Mouse (Mus musculus) CH12.LX (cell line): ENCODE data around the gene Gm28891. TPM values are rescaled to one million over a fixed set of nuclear protein-coding genes. Genes with fewer than 3 reads are reported as not detected.
"Not testable (repeated sequence)": the region's sequence is repeated elsewhere in the genome, so short reads cannot be mapped to it uniquely, and the experiment has no call there.

Source experiments
- DNase-seq: peaks from one replicate; pipeline ENCODE4 v3.0.0-alpha.2; 2013; ENCODE audit errors: extremely low read depth
- H3K27ac ChIP-seq: 2 replicates; pipeline ENCODE4 v1.5.1; 2012; ENCODE audit warnings: low read depth, mild to moderate bottlenecking, control low read depth, moderate library complexity; ENCODE audit not compliant: insufficient read depth
- H3K27me3 ChIP-seq: replicated peaks from 2 replicates; pipeline ENCODE3; 2012; ENCODE audit warnings: inconsistent platforms
- H3K36me3 ChIP-seq, 2 experiments: replicated peaks in 1 of 2; 2 replicates each; pipeline versions ENCODE3 to v1.6.1; 2012; ENCODE audit warnings: inconsistent platforms in 1 of 2, low read length in 1 of 2, mild to moderate bottlenecking in 1 of 2, mixed read lengths in 1 of 2, moderate library complexity in 1 of 2; ENCODE audit not compliant: control insufficient read depth in 1 of 2, insufficient read depth in 1 of 2
- H3K4me1 ChIP-seq, 2 experiments: 2 replicates each; pipeline ENCODE4 v1.6.1; 2012; ENCODE audit warnings: inconsistent platforms in 1 of 2, moderate library complexity in 1 of 2; ENCODE audit not compliant: insufficient read depth in 2 of 2, control insufficient read depth in 1 of 2
- H3K4me2 ChIP-seq: 2 replicates; pipeline ENCODE4 v1.6.1; 2012; ENCODE audit warnings: low read depth, mild to moderate bottlenecking, control low read depth; ENCODE audit not compliant: poor library complexity, insufficient read depth, severe bottlenecking
- H3K4me3 ChIP-seq, 3 experiments: fragments of 150-350 bp in 1 of 3; sonication (generic) in 1 of 3; replicated peaks in 1 of 3; 2 replicates each; pipeline versions ENCODE3 to v1.5.1; 2011 to 2012; ENCODE audit warnings: low read depth in 2 of 3, low read length in 2 of 3, mild to moderate bottlenecking in 2 of 3, moderate library complexity in 2 of 3, control low read depth in 1 of 3, improper control_type of control experiment in 1 of 3, inconsistent platforms in 1 of 3, mixed read lengths in 1 of 3; ENCODE audit not compliant: poor library complexity in 1 of 3
- H3K79me2 ChIP-seq: replicated peaks from 2 replicates; pipeline ENCODE4 v1.6.1; 2012; ENCODE audit warnings: mild to moderate bottlenecking, moderate library complexity; ENCODE audit not compliant: control insufficient read depth, poor library complexity, insufficient read depth, severe bottlenecking; ENCODE audit errors: extremely low read depth
- H3K9ac ChIP-seq: 2 replicates; pipeline ENCODE4 v1.6.1; 2012; ENCODE audit warnings: low read depth, mild to moderate bottlenecking, control low read depth, moderate library complexity; ENCODE audit not compliant: insufficient read depth
- H3K9me3 ChIP-seq: replicated peaks from 2 replicates; pipeline ENCODE3; 2012; ENCODE audit warnings: low read length, inconsistent platforms, mixed read lengths
- dilution Hi-C: fragments of 300-500 bp; cut with MboI; formaldehyde crosslinking; loops from 2 replicates; pipeline ENCODE4 v1.14.3; 2020; ENCODE audit warnings: low sequenced_read_pairs; ENCODE audit not compliant: extremely low pct_unique_long_range_greater_than_20kb, extremely low pct_ligation_motif_present
- in situ Hi-C: fragments of 300-500 bp; cut with MboI; formaldehyde crosslinking; loops from 3 replicates; pipeline ENCODE4 v1.14.3; 2019; ENCODE audit warnings: low sequenced_read_pairs, low pct_ligation_motif_present, low pct_unique_long_range_greater_than_20kb, mixed read lengths
- polyA plus RNA-seq: library from polyadenylated mRNA; unstranded; fragments of >175 nt; gene quantifications from 2 replicates; pipeline ENCODE4 v1.2.1, GENCODE M21; 2012; ENCODE audit warnings: low read depth; ENCODE audit not compliant: insufficient read length
- total RNA-seq, 2 experiments: library from RNA; depleted of rRNA; stranded (reverse); fragments of 300-350 nt in 1 of 2; fragments of >200 nt in 1 of 2; gene quantifications; 2 replicates each; pipeline ENCODE4 v1.2.3; 2012 to 2014

Gene Gm28891
- total RNA-seq (2012; rRNA removed) (not detected in 2 replicates), total RNA-seq (2014; rRNA removed) (not detected in 2 replicates), polyA plus RNA-seq (not detected in 2 replicates)

DNA sequence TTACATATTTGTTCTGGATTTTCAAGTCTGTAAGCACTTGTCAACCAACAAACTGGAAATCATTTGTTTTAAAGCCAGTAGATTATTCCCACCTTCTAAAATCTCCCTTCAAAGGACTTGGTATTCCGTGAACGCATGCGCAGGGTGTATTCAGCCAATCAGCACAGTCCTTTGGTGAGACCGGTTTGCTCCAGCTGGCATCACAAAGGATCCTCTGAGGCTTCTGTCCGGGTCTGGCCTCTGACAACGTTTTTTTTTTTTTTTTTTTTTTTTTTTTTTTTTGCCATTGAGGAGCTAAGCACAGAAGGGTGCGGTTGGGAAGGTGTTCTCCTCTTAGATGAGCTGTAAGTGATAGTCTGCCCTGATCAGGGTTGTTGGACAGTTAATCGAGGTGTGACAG lies at the start of gene Gm28891:
Gene Gm28891, plus strand, starts transcription at position 301 of the 400 bp plus-strand sequence.
- DNase-seq, H3K4me2 ChIP-seq, dilution Hi-C loops, in situ Hi-C loops, H3K79me2 ChIP-seq, H3K4me3 ChIP-seq, H3K27me3 ChIP-seq, H3K36me3 ChIP-seq, H3K4me1 ChIP-seq, H3K9ac ChIP-seq, H3K9me3 ChIP-seq, H3K27ac ChIP-seq: not testable (repeated sequence)
